Mouse (Mus musculus): ENCODE results near the gene Bahcc1.

GRCm38 (mm10) chr11:120222425-120223104 is 10.2 kb upstream of the Bahcc1 start:
- no peak for TF ChIP-seq CTCF (conservative IDR thresholded peaks at IDR 0.05; ENCODE audit: low read length)
- TF ChIP-seq POU5F1 (IDR thresholded peaks at IDR 0.05; ENCODE audit: borderline replicate concordance, low read length), result no peak

Measured in E14TG2a.4 (cell line).